Mouse (Mus musculus): ENCODE data around the gene Rps3a1. TPM values are rescaled to one million over a fixed set of nuclear protein-coding genes. Genes with fewer than 3 reads are reported as not detected.

Rps3a1 gene
- 2,396 TPM for total RNA-seq (2023)

GRCm38 (mm10) chr3:86142263-86142933 is at the start of gene Rps3a1:
Rps3a1 (minus strand) TSS chr3:86142702.

Other genes with a start within 250 kb of the Rps3a1 start
- 0.65 TPM for gene Sh3d19, start 171.6 kb downstream of the Rps3a1 start, total RNA-seq (2023)
- not detected for gene Prss48, start 140.2 kb downstream of the Rps3a1 start, total RNA-seq (2023)
- 72.9 TPM for gene Lrba, start 82.0 kb upstream of the Rps3a1 start, total RNA-seq (2023)